Mouse (Mus musculus): Measurements from ENCODE around the gene Rab26.

The Rab26 gene

DNA sequence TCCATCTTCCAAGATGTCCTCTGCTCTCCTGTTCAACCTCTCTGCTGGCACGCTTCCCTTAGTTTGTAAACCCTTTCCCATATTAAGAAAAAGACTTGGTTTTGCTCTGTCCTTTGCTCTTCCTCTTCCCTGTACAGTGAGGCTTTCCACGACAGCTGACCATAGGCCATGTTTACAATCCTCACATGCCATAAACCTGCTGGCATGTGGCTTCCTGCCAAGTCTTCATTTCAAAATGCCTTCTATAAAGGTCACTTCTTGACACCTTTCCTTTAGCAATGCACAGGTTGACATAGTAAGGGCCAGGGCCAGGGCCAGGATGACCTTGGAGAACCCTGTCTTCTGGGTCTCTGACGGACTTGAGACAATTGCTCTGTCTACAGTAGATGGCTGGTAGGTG, 12.2 kb upstream of the Rab26 start:
- DNase-seq (ENCODE audit: low spot score): no peak

DNA sequence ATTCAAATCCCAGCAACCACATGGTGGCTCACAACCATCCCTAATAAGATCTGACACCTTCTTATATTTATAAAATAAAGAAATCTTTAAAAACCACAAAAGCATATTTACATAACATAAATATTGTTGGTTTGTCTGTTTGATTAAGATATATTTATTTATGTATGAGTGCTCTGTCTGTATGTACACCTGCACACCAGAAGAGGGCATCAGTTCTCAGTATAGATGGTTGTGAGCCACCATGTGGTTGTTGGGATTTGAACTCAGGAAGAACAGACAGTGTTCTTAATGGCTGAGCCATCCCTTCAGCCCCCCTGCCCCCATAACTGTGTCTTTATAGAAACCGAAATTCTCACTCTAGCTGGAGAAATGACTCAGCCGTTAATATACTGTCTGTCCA, 11.2 kb upstream of the Rab26 start:
- no peak for DNase-seq (ENCODE audit: low spot score)

DNA sequence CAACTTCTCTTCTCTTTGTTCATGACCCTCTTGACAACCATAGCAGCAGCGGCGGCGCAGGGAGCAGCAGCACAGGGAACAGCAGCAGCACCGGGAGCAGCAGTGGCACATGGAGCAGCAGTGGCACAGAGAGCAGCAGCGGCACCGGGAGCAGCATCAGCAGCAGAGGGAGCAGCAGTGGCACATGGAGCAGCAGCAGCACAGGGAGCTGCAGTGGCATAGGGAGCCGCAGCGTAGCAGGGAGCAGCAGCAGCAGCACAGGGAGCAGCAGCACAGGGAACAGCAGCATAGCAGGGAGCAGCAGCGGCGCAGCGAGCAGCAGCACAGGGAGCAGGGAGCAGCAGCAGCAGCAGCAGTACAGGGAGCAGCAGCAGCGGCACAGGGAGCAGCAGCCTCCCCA, 10.6 kb upstream of the Rab26 start:
- no peak for DNase-seq (ENCODE audit: low spot score)

DNA sequence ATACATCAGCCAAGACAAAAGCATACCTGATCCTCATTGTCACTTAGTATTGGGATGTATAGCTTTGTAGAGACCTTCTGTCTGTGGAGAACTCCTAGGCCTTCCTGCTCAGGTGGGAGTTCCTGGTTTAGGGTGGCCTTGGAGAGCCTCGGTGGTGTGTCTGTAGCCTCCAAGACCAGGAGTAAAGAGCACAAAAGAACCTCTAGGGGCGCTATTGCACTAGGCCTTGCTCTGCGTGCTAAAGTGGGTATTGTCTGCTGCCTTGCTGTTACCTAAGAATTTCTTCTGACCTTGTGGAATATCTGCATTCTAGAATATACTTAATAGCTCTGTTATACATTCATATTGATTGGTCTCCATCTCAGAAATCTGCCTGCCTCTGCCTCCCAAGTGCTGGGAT, 6.4 kb upstream of the Rab26 start:
- peak; percentile 63 for DNase-seq (ENCODE audit: low spot score)

DNA sequence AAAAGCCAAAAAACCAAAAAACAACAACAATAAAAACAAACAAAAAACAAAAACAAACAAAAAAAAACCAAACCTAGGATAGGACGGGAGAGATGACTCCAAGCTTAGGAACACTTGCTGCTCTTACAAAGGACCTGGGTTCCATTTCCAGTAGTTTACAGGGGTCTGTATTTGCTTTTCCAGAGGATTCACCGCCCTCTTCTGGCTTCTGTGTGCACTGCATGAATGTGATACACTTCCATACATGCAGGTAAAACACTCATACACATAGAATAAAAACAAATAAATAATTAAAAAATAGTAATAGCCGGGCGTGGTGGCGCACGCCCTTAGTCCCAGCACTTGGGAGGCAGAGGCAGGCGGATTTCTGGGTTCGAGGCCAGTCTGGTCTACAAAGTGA, 4.9 kb upstream of the Rab26 start:
- peak; percentile 42 for DNase-seq (ENCODE audit: low spot score)

DNA sequence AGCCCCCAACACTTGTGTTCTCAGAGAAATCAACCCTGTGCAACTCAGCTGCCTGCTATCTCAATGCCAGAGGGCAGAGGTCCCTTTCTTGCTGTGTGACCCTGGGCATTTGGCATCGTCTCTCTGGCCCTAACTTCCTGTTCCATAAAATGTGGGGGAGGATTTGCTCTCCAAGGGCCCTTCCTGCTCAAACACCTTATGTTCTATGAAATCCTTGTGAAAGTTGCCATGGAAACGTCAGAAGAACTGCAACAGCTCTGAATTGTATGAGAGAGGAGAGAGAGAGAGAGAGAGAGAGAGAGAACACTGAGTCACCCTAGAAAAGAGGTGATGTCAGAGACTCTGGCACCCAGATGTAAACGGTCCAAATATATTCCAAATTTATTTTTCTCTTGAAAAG, 3.5 kb upstream of the Rab26 start:
- DNase-seq (ENCODE audit: low spot score): no peak

DNA sequence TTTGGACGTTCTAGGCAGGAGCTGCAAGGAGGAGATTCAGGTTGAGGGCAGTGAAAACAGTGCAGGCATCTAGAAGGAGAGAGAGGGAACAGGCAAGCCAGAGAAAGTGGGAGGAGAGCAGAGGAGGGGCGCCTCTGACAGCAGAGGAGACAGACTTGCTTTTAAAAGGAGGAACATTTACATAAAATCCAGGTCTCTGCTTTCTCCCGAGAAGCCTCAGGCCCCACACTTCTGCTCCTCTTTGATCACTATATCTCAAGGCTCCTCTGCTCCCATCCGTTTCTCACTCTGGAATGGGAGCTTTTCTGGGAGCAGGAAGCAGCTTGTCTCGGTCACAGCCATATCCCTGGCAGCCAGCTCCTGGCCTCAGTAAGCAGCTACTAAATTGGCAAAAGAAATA, 1.3 kb upstream of the Rab26 start:
- no peak for DNase-seq (ENCODE audit: low spot score)

DNA sequence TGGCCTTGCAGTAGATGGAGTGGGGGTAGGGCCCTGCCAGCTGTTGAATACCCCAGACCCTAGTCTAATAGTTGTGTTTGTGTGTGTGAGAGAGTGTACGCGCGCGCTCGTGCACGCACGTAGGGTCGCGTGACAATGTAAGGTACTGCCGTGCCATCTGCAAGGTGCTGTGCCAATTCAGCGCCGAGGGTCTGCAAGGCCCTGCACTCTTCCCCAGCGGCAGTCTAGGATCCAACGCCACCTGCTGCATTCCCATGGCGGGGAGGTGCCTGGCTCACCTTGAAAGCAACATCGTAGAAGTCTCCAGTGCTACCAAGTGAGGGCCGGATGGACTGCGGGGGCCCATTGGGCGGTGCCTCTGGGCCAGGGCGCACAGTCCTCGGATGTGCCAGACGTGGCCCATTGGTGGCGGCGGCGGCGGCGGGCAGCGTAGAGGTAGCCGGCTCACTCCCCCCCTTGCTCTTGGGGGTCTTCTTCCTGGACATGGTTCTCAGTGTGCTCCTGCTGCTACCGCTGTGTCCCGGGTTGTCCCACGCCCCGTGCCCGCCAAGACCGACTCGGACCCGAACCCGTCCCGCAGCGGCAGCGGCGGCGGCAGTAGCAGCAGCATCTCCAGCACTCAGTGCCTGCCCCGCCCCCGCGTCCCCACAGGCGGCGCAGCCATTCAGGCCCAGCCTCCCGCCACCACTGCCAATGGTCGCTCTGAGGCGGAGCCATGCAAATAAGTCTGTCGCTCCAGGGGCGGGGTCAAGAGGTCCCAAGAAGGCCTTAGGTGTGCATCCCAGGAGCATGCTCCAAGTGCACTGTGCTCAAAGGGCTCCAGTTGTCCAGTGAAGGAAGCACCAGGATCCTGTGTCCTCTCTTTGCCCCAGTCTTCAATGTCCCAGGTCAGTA, 664 bp downstream of the Rab26 start:
- no peak for DNase-seq (ENCODE audit: low spot score)

DNA sequence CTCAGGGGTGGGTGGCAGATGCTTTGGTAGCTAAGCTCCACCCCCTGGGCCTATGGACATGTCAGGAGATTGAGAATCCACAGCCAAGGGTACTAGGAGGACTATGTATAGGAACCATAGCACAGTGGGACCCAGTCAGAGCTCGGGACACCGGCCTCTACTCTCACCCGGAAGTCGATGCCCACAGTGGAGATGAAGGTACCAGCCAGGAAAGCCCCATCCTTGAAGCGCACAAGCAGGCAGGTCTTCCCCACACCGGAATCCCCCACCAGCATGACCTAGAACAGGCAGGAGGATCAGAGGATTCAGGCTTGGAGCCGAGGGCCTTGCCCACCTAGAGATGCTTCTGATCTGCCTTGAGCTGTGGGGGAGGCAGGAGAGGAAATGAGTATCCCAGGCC, 2.0 kb downstream of the Rab26 start:
- DNase-seq (ENCODE audit: low spot score): no peak

DNA sequence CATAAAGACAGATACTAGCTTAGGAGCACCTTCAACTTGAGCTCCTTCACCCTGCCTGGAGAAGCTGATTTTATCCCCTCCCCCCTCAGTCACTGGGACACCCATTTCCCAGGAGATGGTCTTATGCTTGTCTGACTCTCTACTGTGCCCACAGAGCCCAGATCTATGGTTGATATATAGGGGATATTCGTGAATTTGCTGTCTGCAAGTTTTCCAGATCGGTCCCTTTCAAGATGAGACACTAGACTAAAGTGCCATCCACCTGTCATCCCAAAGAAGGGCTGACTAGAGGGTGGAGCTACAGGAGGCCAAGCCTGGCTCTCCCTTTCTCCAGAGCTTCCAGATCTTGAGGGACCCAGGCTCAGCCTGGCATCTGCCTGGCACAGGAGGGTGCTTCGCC, 2.9 kb downstream of the Rab26 start:
- no peak for DNase-seq (ENCODE audit: low spot score)

DNA sequence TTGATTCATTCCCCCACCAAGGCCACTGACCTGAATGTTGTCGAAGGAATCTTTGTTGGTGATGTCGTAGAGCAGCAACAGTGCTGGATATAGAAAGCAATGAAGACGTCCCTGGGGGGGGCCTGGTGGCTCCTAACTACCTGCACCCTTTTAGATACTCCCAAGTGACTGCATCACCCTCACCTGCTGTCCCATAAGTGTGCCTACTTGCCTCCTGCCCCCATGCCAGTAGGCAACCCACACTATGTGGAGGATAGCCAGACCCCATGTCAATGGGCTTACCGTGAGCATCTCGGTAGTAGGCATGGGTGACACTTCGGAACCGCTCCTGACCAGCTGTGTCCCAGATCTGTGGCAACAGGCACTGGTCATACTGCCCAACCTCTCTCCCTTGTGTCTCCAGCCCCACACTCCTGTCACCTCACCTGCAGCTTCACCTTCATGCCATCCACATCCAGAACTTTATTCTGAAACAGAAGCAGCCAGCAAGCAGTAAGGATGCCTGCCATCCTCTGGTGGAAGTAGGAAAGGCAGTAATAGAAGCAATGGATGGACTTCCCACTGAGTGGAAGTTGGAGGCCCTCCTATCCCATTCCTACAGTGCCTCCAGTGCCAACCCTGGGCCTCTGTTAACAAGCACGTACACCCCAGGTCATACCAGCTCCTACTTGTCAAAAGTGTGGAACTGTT, 3.5 kb downstream of the Rab26 start:
- DNase-seq (ENCODE audit: low spot score): no peak

DNA sequence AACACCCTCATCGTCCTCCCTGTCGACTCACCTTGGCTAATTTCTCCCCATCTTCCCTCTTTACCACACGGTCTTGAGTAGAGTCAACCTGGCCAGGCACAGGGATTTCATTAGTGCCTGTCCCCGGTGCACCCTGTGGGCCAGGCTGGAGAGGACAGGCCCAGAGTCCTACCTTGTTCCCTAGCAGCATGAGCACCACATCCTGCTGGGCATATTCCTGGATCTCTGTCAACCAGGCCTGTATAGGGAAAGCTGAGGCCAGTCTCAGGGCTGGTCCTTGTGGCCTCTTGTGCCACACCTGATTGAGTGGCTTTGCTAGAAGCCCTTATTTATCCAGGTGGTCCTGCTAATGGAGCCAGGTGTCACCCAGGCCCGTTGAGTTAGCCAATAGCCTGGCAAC, 4.1 kb downstream of the Rab26 start:
- no peak for DNase-seq (ENCODE audit: low spot score)

DNA sequence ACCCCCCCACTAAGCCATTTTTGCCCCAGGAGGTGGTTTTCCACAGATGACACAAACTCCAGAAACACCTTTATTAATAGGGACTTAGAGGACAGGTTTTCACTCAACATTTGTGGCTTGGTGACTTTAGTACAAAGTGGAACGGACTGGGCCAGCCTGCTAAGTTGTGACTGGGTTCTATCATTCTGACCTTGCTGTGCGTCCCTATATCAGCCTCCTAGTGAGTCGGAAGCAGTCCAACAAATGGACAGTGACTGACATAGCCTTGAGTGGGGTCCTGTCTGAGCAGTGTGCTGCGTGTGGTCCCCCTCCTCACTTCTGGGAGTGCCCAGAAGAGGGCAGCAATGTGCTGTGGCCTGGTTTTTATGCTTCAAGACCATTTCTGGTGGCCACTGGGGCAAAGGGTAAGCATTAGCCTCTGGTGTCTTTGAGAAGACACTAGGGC, 5.0 kb downstream of the Rab26 start:
- DNase-seq (ENCODE audit: low spot score): peak; percentile 86

DNA sequence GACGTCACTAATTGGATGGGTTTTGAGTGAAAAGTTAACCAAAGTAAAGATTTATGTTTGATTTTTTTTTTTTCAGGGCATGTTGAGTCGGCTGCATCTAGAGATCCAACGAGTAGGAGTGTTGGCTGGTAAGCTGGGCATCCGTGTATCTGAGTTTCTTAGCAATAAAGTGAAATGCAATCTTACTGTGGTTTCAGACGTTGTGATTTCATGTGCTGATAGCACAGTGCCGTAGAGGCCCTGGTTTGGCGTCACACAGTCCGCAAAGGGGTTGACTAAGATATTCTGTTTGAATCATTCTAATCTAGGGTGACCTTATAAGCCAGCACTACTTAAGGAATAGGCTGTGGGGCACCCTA, 5.5 kb downstream of the Rab26 start:
- DNase-seq (ENCODE audit: low spot score): no peak

DNA sequence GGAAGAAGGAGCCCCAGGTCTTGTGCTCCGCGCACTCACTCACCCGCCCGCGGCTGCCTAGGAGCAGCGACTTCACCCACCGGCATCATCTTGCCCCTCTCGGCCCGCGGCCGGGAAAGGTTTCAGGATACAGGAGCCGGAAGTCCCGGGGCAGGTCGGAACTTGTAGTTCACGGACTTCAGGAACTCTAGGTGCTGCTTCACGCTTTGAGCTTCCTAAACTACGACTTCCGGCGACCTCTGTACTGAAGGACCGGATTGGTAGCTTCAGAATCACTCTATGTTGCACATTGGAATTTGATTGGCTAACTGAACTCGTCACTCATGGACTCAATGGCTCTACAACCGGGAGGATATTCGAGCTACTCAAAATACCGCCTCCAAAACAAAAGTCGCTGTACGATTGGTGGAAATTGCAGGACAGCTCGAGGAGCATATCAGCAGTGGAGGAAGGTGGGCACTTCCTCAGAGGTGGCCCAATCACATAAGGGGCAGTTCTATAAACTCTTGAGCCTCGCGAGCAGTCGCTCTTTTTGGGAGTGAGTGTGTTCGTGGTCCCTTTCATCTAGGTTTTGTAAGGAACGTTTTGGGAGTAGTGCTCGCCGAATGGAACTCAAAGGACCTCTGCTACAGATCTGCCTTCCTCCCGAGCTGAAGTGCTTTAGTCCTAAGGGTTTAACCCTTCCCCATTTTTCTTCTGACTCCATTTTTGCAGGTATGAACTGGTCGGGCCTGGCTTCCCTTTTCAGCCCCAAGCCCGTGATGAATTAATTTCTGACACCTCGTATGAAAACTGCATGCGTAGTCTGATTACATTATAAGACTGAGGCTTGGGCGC, 6.1 kb downstream of the Rab26 start, which contains the start of gene Traf7:
Gene Traf7 (minus strand): TSS at position 216 of the 837 bp plus-strand sequence.
- DNase-seq (ENCODE audit: low spot score): peak; percentile 100

DNA sequence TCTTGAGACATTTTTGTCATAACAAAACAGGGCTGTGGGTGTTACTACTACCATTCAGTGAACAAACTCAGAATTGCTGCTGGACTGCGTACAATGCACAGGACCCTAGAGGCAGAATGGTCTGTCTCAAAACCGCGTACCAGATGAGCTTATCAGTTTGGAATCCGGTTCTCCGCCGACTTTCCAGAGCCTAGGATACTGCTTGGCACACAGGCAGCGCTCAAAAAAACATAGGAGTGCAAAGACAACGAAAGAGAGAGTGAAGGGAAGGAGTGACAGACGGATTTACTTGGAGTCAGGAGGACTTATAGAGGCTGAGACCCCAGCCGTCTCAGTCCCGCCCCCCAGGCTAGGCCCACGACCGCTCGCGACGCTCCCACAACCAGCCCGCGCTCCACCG, 6.7 kb downstream of the Rab26 start:
- DNase-seq (ENCODE audit: low spot score): peak; percentile 49

DNA sequence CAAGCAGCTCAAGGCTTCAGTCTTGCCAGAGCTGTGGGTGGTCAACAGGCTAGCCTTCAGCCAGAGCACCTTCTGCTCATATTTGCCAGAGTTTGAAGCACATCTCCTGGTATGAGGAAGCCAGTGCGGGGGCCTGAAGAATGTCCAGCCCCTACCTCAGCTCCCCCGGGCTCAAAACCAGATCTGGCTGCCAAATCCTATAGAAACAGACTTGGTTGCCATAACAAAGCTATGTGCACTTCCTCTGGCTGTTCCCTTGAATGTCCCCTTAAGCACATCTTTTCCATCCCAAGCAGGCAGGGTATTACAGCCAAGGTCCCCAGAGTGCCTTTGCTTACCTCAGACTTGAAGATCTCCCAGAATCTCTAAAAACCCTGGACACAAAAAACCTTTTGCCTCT, 9.3 kb downstream of the Rab26 start:
- DNase-seq (ENCODE audit: low spot score): no peak

DNA sequence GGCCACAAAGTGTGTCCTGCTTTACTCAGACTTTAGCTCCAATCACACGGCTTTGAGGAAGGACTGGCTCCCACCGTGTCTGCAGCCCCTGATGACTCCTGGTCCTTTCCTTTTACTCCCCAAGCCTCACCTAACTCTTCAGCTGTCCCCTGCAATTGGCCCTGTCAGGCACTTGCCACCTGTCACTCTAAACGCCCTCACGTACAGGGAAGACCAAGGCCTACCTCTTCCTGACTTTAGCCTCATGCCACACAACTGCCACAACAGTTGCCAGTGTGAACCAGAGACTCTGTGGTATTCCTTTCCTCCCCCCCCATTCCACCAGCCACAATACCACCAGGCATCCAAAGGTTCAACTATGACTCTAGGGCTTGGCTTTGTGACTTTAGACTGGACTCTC, 13.6 kb downstream of the Rab26 start:
- no peak for DNase-seq (ENCODE audit: low spot score)

DNA sequence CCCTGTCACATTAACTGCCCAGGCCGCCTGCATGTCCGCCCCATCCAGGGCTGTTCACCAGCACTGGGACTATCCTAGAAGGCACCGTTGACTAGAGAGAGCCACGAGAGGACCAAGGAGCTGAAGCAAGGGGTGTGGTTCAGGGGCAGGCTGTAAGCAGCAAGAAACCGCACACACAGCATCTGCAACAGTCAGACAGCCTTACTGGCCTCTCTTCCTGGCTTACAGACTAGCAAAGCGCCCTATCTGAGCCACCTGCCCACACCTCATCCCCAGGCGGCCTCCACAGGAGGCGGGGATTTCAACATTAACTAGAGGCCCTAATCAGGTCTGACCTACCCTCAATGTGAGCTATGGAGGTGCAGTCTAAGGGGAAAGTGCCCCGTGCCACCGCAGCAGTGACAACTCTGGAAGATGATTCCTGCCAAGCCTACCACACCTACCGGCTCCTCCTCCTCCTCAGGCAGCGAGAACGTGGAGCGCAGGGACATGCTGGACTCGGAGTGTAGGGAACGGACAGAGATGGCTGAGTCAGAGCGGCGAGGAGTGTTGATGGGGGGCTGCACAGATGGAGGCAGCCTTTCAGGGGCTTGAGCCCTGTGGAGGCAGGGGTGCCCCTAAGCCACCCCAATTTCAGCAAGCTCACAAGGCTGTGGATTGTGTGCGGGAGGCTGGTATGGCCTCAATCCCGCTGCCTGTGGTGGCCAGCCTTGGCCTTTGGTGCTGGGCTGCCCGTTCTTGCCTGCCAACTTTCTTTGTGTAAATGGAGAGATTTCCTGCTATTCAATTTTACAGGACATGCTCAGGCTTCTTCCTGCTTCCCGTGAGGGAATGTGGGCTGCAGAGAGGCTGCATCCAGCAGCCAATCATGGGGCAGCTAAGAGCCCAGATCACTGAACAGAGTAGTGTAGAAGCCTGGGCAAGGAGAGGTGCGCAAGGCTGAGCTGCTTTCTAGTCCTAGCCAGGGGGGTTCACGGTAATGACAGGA, 19.4 kb downstream of the Rab26 start:
- no peak for DNase-seq (ENCODE audit: low spot score)

DNA sequence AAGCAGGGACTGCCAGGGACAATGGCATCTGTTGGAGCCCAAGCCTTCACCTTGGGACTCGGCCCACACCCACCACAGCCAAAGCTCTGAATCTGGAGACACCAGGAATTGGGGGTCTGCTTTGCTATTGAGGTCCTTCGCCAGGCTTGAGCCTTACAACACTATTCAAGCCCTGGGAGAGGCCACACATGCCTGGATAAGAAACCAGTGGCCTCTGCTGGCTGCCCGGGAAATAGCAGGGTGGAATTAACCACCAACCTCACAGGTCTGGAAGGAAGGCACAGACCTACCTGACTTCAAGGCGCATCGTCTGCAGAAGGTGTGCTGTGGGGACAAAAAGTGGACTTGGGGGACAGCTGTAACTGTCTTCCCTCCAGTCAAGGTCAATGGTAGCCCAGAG, 20.4 kb downstream of the Rab26 start:
- peak; percentile 69 for DNase-seq (ENCODE audit: low spot score)

DNA sequence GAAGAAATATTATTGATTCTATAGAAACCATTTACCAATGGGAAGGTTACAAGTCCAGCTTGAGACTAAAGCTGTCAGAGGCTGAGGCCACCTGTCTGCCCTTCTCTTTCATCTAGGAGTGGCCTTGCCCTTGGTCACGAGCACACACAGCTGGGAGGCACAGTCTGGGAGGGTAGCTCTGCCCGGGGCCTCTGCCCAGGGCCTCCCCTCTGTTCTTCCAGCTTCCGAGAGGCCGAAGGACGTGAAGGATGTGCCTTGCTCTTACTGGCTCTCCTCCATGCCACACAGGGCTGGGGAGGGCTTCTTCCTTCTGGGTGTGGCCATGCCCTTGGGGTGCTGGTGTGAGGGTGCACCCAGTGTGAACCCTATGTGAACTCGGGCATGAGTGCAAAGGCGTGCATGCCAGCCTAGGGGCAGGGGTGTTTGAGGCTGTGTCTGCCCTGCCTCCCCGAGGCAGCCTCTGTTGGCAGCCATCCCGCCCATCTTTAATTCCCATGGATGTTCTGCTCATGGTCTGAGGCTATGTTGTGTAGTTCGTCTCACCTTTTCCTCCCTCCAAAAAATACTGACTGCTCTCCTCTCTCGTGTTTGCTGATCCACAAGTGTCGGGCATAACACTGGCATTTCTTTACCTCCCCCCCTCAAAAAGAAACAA, 26.1 kb downstream of the Rab26 start:
- no peak for DNase-seq (ENCODE audit: low spot score)

All from adipocyte (in vitro differentiated cells).